Mouse (Mus musculus): ENCODE results near the gene Tmem266. TPM values are rescaled to one million over a fixed set of nuclear protein-coding genes. Genes with fewer than 3 reads are reported as not detected.

Gene Tmem266
- polyA plus RNA-seq, 1 experiment from 2014 or later = 0.17 TPM

GRCm38 (mm10) chr9:55398985-55399554 lies 72.4 kb downstream of the Tmem266 start:
- H3K36me3 ChIP-seq (ENCODE audit: control insufficient read depth, insufficient read depth, low read length) = no peaks in the 10 kb centered on the region
- no peak overlapping the region for H3K9ac ChIP-seq (ENCODE audit: low read length)
- H3K4me1 ChIP-seq (ENCODE audit: control insufficient read depth, insufficient read depth, low read length) = peaks cover 40% of the 10 kb centered on the region
- DNase-seq (ENCODE audit: low spot score) (peak; percentile 56), ATAC-seq (ENCODE audit: insufficient number of reproducible peaks, low FRiP score, low TSS enrichment, low read depth) (0 out of 2 replicates have a peak, but pooled peaks have one; percentile 35)
- no peak overlapping the region for H3K4me3 ChIP-seq (ENCODE audit: low read depth, low read length)
- H3K27ac ChIP-seq (replicated peaks; ENCODE audit: low read depth, low read length) = no peak overlapping the region
- 13% methylated on average over 7 of the region's 7 CpGs for WGBS
- H3K27me3 ChIP-seq (ENCODE audit: control insufficient read depth, insufficient read depth, low read length) = no peaks in the 10 kb centered on the region
- no peak overlapping the region for H3K4me2 ChIP-seq (ENCODE audit: low read depth, severe bottlenecking)
- H3K9me3 ChIP-seq (ENCODE audit: control insufficient read depth, low read length) = no peaks in the 10 kb centered on the region

GRCm38 (mm10) chr9:55402276-55402675 lies 75.6 kb downstream of the Tmem266 start:
- Histone ChIP-seq H3K4me1 (ENCODE audit: control insufficient read depth, insufficient read depth, low read length) (peaks cover 40% of the 10 kb centered on the region), H3K4me3 (ENCODE audit: low read depth, low read length) (no peak overlapping the region), H3K27me3 (ENCODE audit: control insufficient read depth, insufficient read depth, low read length) (no peaks in the 10 kb centered on the region), H3K36me3 (ENCODE audit: control insufficient read depth, insufficient read depth, low read length) (no peaks in the 10 kb centered on the region), H3K4me2 (ENCODE audit: low read depth, severe bottlenecking) (no peak overlapping the region), H3K27ac (replicated peaks; ENCODE audit: low read depth, low read length) (peak overlapping the region; percentile 22; the same call in 1 of the 2 replicates), H3K9me3 (ENCODE audit: control insufficient read depth, low read length) (no peaks in the 10 kb centered on the region), H3K9ac (ENCODE audit: low read length) (no peak overlapping the region)
- WGBS = 26% methylated on average over 7 of the region's 7 CpGs
- ATAC-seq (ENCODE audit: insufficient number of reproducible peaks, low FRiP score, low TSS enrichment, low read depth) (no peak), DNase-seq (ENCODE audit: low spot score) (no peak)

- H3K4me1 ChIP-seq (ENCODE audit: control insufficient read depth, insufficient read depth, low read length) = peaks cover 27% of the 10 kb centered on the region
- no peak overlapping the region for H3K9ac ChIP-seq (ENCODE audit: low read length)
- WGBS = 86% methylated on average over 4 of the region's 4 CpGs
- ATAC-seq (ENCODE audit: insufficient number of reproducible peaks, low FRiP score, low TSS enrichment, low read depth) = no peak
- no peak for DNase-seq (ENCODE audit: low spot score)
- H3K4me2 ChIP-seq (ENCODE audit: low read depth, severe bottlenecking) = no peak overlapping the region
- H3K36me3 ChIP-seq (ENCODE audit: control insufficient read depth, insufficient read depth, low read length) = no peaks in the 10 kb centered on the region
- H3K9me3 ChIP-seq (ENCODE audit: control insufficient read depth, low read length) = no peaks in the 10 kb centered on the region
- no peak overlapping the region for H3K27ac ChIP-seq (replicated peaks; ENCODE audit: low read depth, low read length)
- no peak overlapping the region for H3K4me3 ChIP-seq (ENCODE audit: low read depth, low read length)
- no peaks in the 10 kb centered on the region for H3K27me3 ChIP-seq (ENCODE audit: control insufficient read depth, insufficient read depth, low read length)
Measured at GRCm38 (mm10) chr9:55404256-55404655, 77.5 kb downstream of the Tmem266 start.

- no peaks in the 10 kb centered on the region for H3K27me3 ChIP-seq (ENCODE audit: control insufficient read depth, insufficient read depth, low read length)
- H3K9ac ChIP-seq (ENCODE audit: low read length) = no peak overlapping the region
- H3K27ac ChIP-seq (replicated peaks; ENCODE audit: low read depth, low read length) = no peak overlapping the region
- no peak overlapping the region for H3K4me3 ChIP-seq (ENCODE audit: low read depth, low read length)
- WGBS = 59% methylated on average over 6 of the region's 6 CpGs
- H3K4me2 ChIP-seq (ENCODE audit: low read depth, severe bottlenecking) = no peak overlapping the region
- no peaks in the 10 kb centered on the region for H3K36me3 ChIP-seq (ENCODE audit: control insufficient read depth, insufficient read depth, low read length)
- ATAC-seq (ENCODE audit: insufficient number of reproducible peaks, low FRiP score, low TSS enrichment, low read depth) (no peak), DNase-seq (ENCODE audit: low spot score) (no peak)
- H3K9me3 ChIP-seq (ENCODE audit: control insufficient read depth, low read length) = no peaks in the 10 kb centered on the region
- H3K4me1 ChIP-seq (ENCODE audit: control insufficient read depth, insufficient read depth, low read length) = peaks cover 19% of the 10 kb centered on the region
Measured at GRCm38 (mm10) chr9:55404976-55405702, 78.4 kb downstream of the Tmem266 start.

GRCm38 (mm10) chr9:55406773-55407172 lies 80.1 kb downstream of the Tmem266 start:
- no peak for DNase-seq (ENCODE audit: low spot score)
- H3K9me3 ChIP-seq (ENCODE audit: control insufficient read depth, low read length) = no peaks in the 10 kb centered on the region
- no peaks in the 10 kb centered on the region for H3K36me3 ChIP-seq (ENCODE audit: control insufficient read depth, insufficient read depth, low read length)
- no peak for ATAC-seq (ENCODE audit: insufficient number of reproducible peaks, low FRiP score, low TSS enrichment, low read depth)
- H3K9ac ChIP-seq (ENCODE audit: low read length) = no peak overlapping the region
- peaks cover 24% of the 10 kb centered on the region for H3K4me1 ChIP-seq (ENCODE audit: control insufficient read depth, insufficient read depth, low read length)
- WGBS = 59% methylated on average over 2 of the region's 2 CpGs
- no peak overlapping the region for H3K4me3 ChIP-seq (ENCODE audit: low read depth, low read length)
- H3K27ac ChIP-seq (replicated peaks; ENCODE audit: low read depth, low read length) = no peak overlapping the region
- H3K27me3 ChIP-seq (ENCODE audit: control insufficient read depth, insufficient read depth, low read length) = no peaks in the 10 kb centered on the region
- no peak overlapping the region for H3K4me2 ChIP-seq (ENCODE audit: low read depth, severe bottlenecking)

- no peak overlapping the region for H3K4me2 ChIP-seq (ENCODE audit: low read depth, severe bottlenecking)
- no peak overlapping the region for H3K9ac ChIP-seq (ENCODE audit: low read length)
- H3K27me3 ChIP-seq (ENCODE audit: control insufficient read depth, insufficient read depth, low read length) = no peaks in the 10 kb centered on the region
- no peaks in the 10 kb centered on the region for H3K9me3 ChIP-seq (ENCODE audit: control insufficient read depth, low read length)
- ATAC-seq (ENCODE audit: insufficient number of reproducible peaks, low FRiP score, low TSS enrichment, low read depth) (no peak), DNase-seq (ENCODE audit: low spot score) (no peak)
- peaks cover 13% of the 10 kb centered on the region; the same call in 1 of the 2 replicates for H3K4me1 ChIP-seq (ENCODE audit: control insufficient read depth, insufficient read depth, low read length)
- H3K4me3 ChIP-seq (ENCODE audit: low read depth, low read length) = no peak overlapping the region
- 32% methylated on average over 4 of the region's 4 CpGs for WGBS
- no peak overlapping the region for H3K27ac ChIP-seq (replicated peaks; ENCODE audit: low read depth, low read length)
- no peaks in the 10 kb centered on the region for H3K36me3 ChIP-seq (ENCODE audit: control insufficient read depth, insufficient read depth, low read length)
Measured at GRCm38 (mm10) chr9:55408851-55409250, 82.1 kb downstream of the Tmem266 start.

GRCm38 (mm10) chr9:55409833-55410232 lies 83.1 kb downstream of the Tmem266 start:
- H3K9me3 ChIP-seq (ENCODE audit: control insufficient read depth, low read length) = no peaks in the 10 kb centered on the region
- H3K27me3 ChIP-seq (ENCODE audit: control insufficient read depth, insufficient read depth, low read length) = no peaks in the 10 kb centered on the region

GRCm38 (mm10) chr9:55410430-55410829 lies 83.7 kb downstream of the Tmem266 start:
- DNase-seq (ENCODE audit: low spot score) = no peak
- no peak overlapping the region for H3K27ac ChIP-seq (replicated peaks; ENCODE audit: low read depth, low read length)
- peaks cover 13% of the 10 kb centered on the region; the same call in 1 of the 2 replicates for H3K4me1 ChIP-seq (ENCODE audit: control insufficient read depth, insufficient read depth, low read length)
- WGBS = 33% methylated on average over 6 of the region's 6 CpGs
- H3K27me3 ChIP-seq (ENCODE audit: control insufficient read depth, insufficient read depth, low read length) = no peaks in the 10 kb centered on the region
- H3K36me3 ChIP-seq (ENCODE audit: control insufficient read depth, insufficient read depth, low read length) = no peaks in the 10 kb centered on the region
- H3K4me2 ChIP-seq (ENCODE audit: low read depth, severe bottlenecking) = no peak overlapping the region
- no peaks in the 10 kb centered on the region for H3K9me3 ChIP-seq (ENCODE audit: control insufficient read depth, low read length)
- no peak for ATAC-seq (ENCODE audit: insufficient number of reproducible peaks, low FRiP score, low TSS enrichment, low read depth)
- H3K9ac ChIP-seq (ENCODE audit: low read length) = no peak overlapping the region
- no peak overlapping the region for H3K4me3 ChIP-seq (ENCODE audit: low read depth, low read length)

More at GRCm38 (mm10) chr9:55409833-55410232, 83.1 kb downstream of the Tmem266 start:
- Histone ChIP-seq H3K36me3 (ENCODE audit: control insufficient read depth, insufficient read depth, low read length) (no peaks in the 10 kb centered on the region), H3K4me1 (ENCODE audit: control insufficient read depth, insufficient read depth, low read length) (peaks cover 13% of the 10 kb centered on the region; the same call in 1 of the 2 replicates), H3K27ac (replicated peaks; ENCODE audit: low read depth, low read length) (no peak overlapping the region), H3K4me3 (ENCODE audit: low read depth, low read length) (no peak overlapping the region), H3K9ac (ENCODE audit: low read length) (no peak overlapping the region), H3K4me2 (ENCODE audit: low read depth, severe bottlenecking) (no peak overlapping the region)
- no peak for ATAC-seq (ENCODE audit: insufficient number of reproducible peaks, low FRiP score, low TSS enrichment, low read depth)
- 41% methylated on average over 3 of the region's 3 CpGs for WGBS
- DNase-seq (ENCODE audit: low spot score) = no peak

Measured in limb, embryonic 11.5 days (tissue).